Mouse (Mus musculus): ENCODE measurements around the gene Herc6.

GRCm38 (mm10) chr6:57531011-57531410 is 49.8 kb upstream of the Herc6 start:
- TF ChIP-seq GATA1 (IDR thresholded peaks at IDR 0.05; ENCODE audit: low read length), result no peak
- no peak for TF ChIP-seq TAL1 (IDR thresholded peaks at IDR 0.05; ENCODE audit: low read length)
